Mouse (Mus musculus): ENCODE measurements at regions not wholly inside any gene's neighbourhood (a gene's known extent, or its start where the extent isn't known, plus 50 kb on each side); places are given as distances from the start of the nearest gene placed in this dataset.
"Not testable (repeated sequence)": the region's sequence is repeated elsewhere in the genome, so short reads cannot be mapped to it uniquely, and the experiment has no call there.

DNA sequence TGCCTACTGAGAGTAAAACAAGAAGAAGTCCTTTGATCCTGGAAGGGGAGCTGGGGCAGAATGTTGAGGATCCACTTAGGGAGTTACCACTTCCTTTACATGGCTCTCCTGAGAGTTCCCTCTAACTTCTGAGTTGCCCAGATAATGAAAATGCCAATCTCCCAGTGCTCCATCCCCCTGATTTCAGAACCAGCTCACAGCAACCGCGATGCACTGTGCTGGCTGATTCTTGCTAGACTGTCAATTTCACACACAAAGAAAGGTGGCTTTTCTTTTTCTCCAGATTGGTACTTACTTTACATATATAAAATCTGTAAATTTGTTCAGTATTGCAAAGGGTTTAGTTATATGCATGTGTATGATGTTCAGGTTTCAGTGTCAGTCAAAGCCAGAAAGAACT lies 1248.1 kb upstream of the Adam24 start:
- no peak for DNase-seq (ENCODE audit: low read depth, low spot score)

GRCm38 (mm10) chr8:39427402-39427801 lies 1247.5 kb upstream of the Adam24 start:
- DNase-seq (ENCODE audit: low read depth, low spot score): peak; percentile 72

DNA sequence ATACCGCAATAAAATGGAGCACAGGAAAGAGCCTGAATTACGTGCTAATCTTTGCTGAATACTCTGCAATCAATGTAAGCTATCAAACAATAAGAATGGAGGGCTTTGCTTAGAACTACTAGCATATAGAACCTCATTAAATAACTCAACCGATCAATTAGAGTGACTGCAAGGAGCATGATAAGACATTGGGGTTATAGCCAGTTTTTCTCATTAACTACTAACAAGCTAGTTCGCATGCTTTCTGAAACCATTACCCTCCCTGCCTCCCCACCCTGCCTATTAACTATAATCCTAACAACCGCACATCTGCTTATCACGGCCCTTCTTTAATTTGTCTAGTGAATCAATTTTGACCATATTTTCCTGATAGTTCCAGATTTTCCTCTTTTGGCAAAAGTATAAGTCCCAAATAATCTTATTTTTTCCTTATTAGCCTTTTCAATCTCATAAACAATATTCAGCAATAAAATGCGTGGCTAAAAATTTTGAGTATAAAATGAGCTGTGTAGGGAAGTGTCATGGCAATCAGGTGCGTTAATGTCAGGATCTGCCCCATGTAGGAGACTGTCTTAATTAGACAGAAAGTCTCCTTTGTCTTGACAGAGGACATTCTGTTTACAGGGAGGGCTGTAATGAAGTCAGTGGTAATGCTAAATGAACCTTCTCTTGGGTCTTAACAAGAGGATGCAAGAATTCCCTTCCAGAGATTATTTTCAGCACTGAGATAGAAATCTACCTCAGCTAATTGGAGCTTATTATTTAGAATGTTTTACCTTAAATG lies 1234.1 kb upstream of the Adam24 start:
- DNase-seq (ENCODE audit: low read depth, low spot score): no peak

DNA sequence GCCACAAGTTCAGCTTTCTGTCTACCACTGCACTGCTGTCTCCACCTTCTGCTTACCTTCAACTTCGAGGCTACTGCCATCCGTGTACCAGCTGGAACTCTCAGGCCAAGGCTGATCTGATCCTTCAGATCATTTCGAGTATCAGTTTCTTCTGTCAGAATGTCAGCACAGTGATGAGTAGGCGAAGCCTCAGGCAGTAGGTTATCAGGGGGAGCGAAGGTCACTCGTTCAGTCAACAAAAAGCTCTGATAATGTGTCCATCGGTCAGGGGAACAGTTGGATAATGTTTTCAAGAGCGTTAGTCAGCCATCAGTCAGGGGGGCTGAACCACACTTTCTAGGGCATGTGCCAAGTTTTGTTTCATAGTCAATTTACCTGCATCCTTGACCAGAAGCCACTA lies 1183.7 kb upstream of the Adam24 start:
- DNase-seq (ENCODE audit: low read depth, low spot score): not testable (repeated sequence)

DNA sequence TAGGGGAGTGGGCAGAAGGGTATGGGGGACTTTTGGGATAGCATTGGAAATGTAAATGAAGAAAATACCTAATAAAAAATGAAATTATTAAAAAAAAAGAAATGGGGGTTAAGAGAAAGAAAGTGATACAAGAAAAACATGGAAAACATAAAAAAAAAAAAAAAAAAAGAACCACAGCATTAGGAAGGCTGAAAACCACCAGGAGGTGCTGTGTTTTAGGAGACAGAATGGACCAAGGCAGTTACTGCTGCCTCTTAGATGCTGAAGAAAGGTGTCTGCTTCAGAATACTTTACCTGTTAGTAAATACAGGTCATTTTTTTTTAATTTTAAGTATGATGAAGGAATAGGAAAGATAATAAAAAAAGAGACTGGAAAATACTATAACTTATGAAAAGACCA lies 1174.5 kb upstream of the Adam24 start:
- no peak for DNase-seq (ENCODE audit: low read depth, low spot score)

GRCm38 (mm10) chr8:39504261-39504660 lies 1170.6 kb upstream of the Adam24 start:
- DNase-seq (ENCODE audit: low read depth, low spot score): no peak

GRCm38 (mm10) chr8:39512967-39513366 lies 1161.9 kb upstream of the Adam24 start:
- DNase-seq (ENCODE audit: low read depth, low spot score): no peak

All from telencephalon, adult 2 months (tissue).